Mouse (Mus musculus): ENCODE measurements around the gene Krt2.

The Krt2 gene

GRCm38 (mm10) chr15:101772080-101772710 is 45.8 kb downstream of the Krt2 start:
- DNase-seq, result peak; percentile 7 to 21

- DNase-seq, result no peak
These were observed 47.7 kb downstream of the Krt2 start for GRCm38 (mm10) chr15:101770226-101770625.

All from kidney, adult 8-10 months (tissue).